Mouse (Mus musculus) small intestine, adult 2 months (tissue): Measurements from ENCODE around the gene Pou3f4. TPM values are rescaled to one million over a fixed set of nuclear protein-coding genes. Genes with fewer than 3 reads are reported as not detected.

ENCODE experiments used
- H3K27ac ChIP-seq: fragments of 200-500 bp; 2 replicates; pipeline ENCODE4 v1.5.1; 2012; ENCODE audit warnings: low read depth, low read length, control low read depth, inconsistent platforms; ENCODE audit not compliant: insufficient read depth
- H3K27me3 ChIP-seq: fragments of 200-500 bp; 2 replicates; pipeline ENCODE4 v1.6.1; 2012; ENCODE audit warnings: mild to moderate bottlenecking, moderate library complexity, low read length, inconsistent platforms; ENCODE audit not compliant: control insufficient read depth, insufficient read depth
- H3K36me3 ChIP-seq: fragments of 200-500 bp; 2 replicates; pipeline ENCODE4 v1.6.1; 2012; ENCODE audit warnings: mild to moderate bottlenecking, low read length, control low read depth, inconsistent platforms; ENCODE audit not compliant: control insufficient read depth, insufficient read depth
- H3K4me1 ChIP-seq: fragments of 200-500 bp; 2 replicates; pipeline ENCODE4 v1.6.1; 2012; ENCODE audit warnings: low read length, inconsistent platforms, mixed read lengths; ENCODE audit not compliant: control insufficient read depth, insufficient read depth, insufficient read length
- H3K4me3 ChIP-seq: fragments of 200-500 bp; 2 replicates; pipeline ENCODE4 v1.5.1; 2012; ENCODE audit warnings: low read depth, mild to moderate bottlenecking, control low read depth, inconsistent platforms, low read length, moderate library complexity
- CTCF ChIP-seq: fragments of 200-500 bp; IDR thresholded peaks from 2 replicates; pipeline ENCODE4 v1.5.1; 2012; ENCODE audit warnings: low read depth, mild to moderate bottlenecking, control low read depth, inconsistent platforms, low read length, moderate library complexity, mixed read lengths; ENCODE audit not compliant: insufficient replicate concordance, insufficient read length; ENCODE audit errors: extremely low read depth
- POLR2A ChIP-seq: fragments of 200-500 bp; IDR thresholded peaks from 2 replicates; pipeline ENCODE4 v1.6.1; 2012; ENCODE audit warnings: low read depth, mild to moderate bottlenecking, control low read depth, inconsistent platforms, low read length, moderate library complexity
- WGBS: fragments of 180-500 bp; shearing (Covaris S2); methylation state at CpG from one replicate; pipeline ENCODE4 v1.1.7; 2018; 5-methylcytosine and 5-hydroxymethylcytosine counted together
- polyA plus RNA-seq: library from polyadenylated mRNA; depleted of rRNA; stranded (reverse); fragments of >200 nt; gene quantifications from 2 replicates; pipeline ENCODE4 v1.2.3, GENCODE M21; 2012

Pou3f4 gene
- polyA plus RNA-seq, 1 experiment, result not detected

DNA sequence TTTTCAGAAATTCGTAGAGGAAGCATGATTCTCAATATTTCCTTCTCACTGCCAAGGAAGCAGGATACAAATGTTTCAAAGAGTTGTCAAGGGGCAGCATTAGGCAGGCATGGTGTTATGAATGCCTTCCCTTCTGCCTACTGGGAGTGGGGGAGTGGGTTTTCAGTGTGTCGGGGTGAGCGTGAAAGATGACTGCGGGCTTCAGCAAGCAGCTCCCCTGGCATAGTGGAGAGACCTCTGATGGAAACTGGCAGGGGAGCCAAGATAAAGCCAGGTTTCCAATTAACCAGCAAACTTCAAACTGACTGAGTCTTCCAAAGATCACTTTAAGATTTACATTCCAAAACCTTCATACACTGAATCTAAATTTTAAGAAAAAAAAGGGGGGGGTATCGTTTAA, 679 bp upstream of the Pou3f4 start:
- Histone ChIP-seq H3K36me3 (no peaks in the 10 kb centered on the region), H3K27me3 (no peaks in the 10 kb centered on the region), H3K4me1 (no peaks in the 10 kb centered on the region), H3K4me3 (no peak overlapping the region), H3K27ac (no peak overlapping the region)
- 21% methylated on average over 5 of the region's 5 CpGs for WGBS
- TF ChIP-seq CTCF, result no peak
- no peak for TF ChIP-seq POLR2A

DNA sequence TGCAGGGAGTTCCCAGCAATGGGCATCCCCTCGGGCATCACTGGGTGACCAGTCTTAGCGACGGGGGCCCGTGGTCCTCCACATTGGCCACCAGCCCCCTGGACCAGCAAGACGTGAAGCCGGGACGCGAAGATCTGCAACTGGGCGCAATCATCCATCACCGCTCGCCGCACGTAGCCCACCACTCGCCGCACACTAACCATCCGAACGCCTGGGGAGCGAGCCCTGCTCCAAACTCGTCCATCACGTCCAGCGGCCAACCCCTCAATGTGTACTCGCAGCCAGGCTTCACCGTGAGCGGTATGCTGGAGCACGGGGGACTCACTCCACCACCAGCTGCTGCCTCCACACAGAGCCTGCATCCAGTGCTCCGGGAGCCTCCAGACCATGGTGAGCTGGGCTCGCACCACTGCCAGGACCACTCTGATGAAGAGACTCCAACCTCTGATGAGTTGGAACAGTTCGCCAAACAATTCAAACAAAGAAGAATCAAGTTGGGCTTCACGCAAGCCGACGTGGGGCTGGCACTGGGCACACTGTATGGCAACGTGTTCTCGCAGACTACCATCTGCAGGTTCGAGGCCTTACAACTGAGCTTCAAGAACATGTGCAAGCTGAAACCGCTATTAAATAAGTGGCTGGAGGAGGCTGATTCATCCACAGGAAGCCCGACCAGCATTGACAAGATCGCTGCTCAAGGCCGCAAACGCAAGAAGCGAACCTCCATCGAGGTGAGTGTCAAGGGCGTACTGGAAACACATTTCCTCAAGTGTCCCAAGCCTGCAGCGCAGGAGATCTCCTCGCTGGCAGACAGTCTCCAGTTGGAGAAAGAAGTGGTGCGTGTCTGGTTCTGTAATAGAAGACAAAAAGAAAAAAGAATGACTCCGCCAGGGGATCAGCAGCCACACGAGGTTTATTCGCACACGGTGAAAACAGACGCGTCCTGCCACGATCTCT, 790 bp downstream of the Pou3f4 start:
- TF ChIP-seq CTCF, result no peak
- no peak for TF ChIP-seq POLR2A
- Histone ChIP-seq H3K36me3 (no peaks in the 10 kb centered on the region), H3K4me3 (no peak overlapping the region), H3K27ac (no peak overlapping the region), H3K4me1 (no peaks in the 10 kb centered on the region), H3K27me3 (no peaks in the 10 kb centered on the region)
- 19% methylated on average over 52 of the region's 52 CpGs for WGBS

DNA sequence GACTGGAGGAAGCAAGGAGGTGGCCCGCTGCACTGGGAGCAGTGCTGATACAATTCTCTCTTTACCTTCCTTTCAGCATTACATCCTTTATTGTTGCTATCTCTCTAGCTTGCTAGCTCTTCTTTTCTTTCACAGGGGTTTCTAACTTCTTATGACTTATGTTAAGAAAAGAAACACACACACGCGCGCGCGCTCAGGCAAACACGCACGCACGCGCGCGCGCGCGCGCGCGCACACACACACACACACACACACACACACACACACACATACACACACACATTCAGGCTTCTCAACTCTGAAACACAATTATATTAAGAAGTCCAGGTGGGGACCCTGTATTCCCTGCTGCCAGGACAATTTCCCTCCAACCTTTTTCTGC, 1.5 kb downstream of the Pou3f4 start:
- 10% methylated on average over 18 of the region's 18 CpGs for WGBS
- H3K27me3 ChIP-seq, result no peaks in the 10 kb centered on the region
- H3K4me1 ChIP-seq, result no peaks in the 10 kb centered on the region
- H3K4me3 ChIP-seq, result no peak overlapping the region
- H3K36me3 ChIP-seq, result no peaks in the 10 kb centered on the region
- TF ChIP-seq POLR2A (no peak), CTCF (no peak)
- no peak overlapping the region for H3K27ac ChIP-seq

- no peaks in the 10 kb centered on the region for H3K27me3 ChIP-seq
- 12% methylated on average over 16 of the region's 16 CpGs for WGBS
- H3K4me1 ChIP-seq, result no peaks in the 10 kb centered on the region
- no peaks in the 10 kb centered on the region for H3K36me3 ChIP-seq
- H3K27ac ChIP-seq, result no peak overlapping the region
- TF ChIP-seq POLR2A (no peak), CTCF (no peak)
- no peak overlapping the region for H3K4me3 ChIP-seq
Measured at GRCm38 (mm10) chrX:110816609-110817008, 2.5 kb downstream of the Pou3f4 start.

DNA sequence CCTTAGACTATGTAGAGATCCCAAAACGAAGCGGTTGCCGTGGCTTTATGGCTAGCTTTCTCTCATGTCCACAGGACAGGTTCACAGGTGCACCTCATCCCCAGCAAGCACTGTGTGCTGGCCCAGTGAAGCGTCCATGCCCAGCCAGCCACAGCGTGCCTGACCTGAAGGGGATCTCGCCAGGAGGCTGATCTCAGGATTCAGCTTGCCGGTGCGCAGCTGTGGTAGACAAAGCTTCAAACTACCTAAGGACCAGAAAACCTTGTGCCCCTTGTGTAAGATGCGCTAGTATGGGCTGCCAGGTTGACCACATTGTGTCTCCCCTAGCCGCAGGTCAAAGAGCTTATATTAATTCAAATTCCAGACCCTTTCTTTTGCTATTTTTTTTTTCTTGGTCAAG, 3.1 kb downstream of the Pou3f4 start:
- Histone ChIP-seq H3K27me3 (no peaks in the 10 kb centered on the region), H3K4me1 (no peaks in the 10 kb centered on the region), H3K4me3 (no peak overlapping the region), H3K36me3 (no peaks in the 10 kb centered on the region), H3K27ac (no peak overlapping the region)
- TF ChIP-seq POLR2A (no peak), CTCF (no peak)
- 15% methylated on average over 10 of the region's 10 CpGs for WGBS

DNA sequence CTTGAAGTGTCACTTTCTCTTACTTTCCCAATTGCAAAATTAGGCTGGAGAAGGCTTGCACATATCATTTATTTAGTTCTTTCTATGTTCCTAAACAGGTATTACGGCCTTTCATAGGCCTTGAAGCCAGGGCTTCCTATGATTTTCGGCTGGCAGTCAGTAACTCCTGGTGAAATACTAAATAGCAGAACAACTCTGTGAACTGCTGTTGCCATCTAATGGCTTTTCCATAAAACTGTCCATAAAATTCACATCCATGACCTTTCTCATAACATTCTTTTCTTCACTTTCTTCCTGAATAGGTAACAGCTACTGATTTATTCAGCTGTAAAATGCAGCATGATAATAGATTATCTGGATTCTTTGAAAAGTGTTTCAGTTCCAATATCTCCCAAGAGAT, 23.4 kb downstream of the Pou3f4 start:
- WGBS, result 61% methylated on average over 2 of the region's 2 CpGs
- H3K27me3 ChIP-seq, result no peaks in the 10 kb centered on the region
- H3K27ac ChIP-seq, result no peak overlapping the region
- H3K4me1 ChIP-seq, result no peaks in the 10 kb centered on the region
- H3K36me3 ChIP-seq, result no peaks in the 10 kb centered on the region
- TF ChIP-seq CTCF (no peak), POLR2A (no peak)
- H3K4me3 ChIP-seq, result no peak overlapping the region

- 63% methylated on average over 2 of the region's 2 CpGs for WGBS
- no peaks in the 10 kb centered on the region for H3K36me3 ChIP-seq
- H3K27me3 ChIP-seq, result no peaks in the 10 kb centered on the region
- H3K27ac ChIP-seq, result no peak overlapping the region
- no peaks in the 10 kb centered on the region for H3K4me1 ChIP-seq
- TF ChIP-seq POLR2A (no peak), CTCF (no peak)
- H3K4me3 ChIP-seq, result no peak overlapping the region
Measured at GRCm38 (mm10) chrX:110851300-110851699, 37.2 kb downstream of the Pou3f4 start.
